Mouse (Mus musculus): ENCODE measurements at regions not wholly inside any gene's neighbourhood (a gene's known extent, or its start where the extent isn't known, plus 50 kb on each side); places are given as distances from the start of the nearest gene placed in this dataset.

DNA sequence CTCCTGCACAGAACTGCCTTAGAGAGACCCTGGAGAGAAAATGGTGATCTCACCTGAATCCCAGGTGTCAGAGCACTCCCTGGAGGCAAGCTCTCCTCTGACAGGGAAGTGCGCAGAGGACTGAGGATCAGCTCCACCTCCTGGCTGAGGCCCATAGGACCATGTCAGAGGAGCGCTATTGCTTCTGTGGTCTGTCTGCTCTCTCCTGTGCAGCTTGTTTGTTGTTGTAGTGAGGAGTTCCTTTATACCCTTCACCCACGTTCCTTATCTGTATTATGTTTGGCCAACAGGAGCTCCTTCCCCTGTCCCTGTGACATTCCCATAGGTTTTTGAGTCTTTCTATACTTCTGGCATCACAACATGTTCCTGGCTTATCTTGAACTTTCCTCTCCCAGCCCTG is 91.5 kb upstream of the Stc2 start:
- no peak overlapping the region for H3K4me3 ChIP-seq
- TF ChIP-seq CTCF (conservative IDR thresholded peaks at IDR 0.05), result no peak
- no peak overlapping the region for H3K27ac ChIP-seq
- DNase-seq (ENCODE audit: low spot score in 2 of 2), result no peak

GRCm38 (mm10) chr11:31427374-31427773 is 57.5 kb upstream of the Stc2 start:
- no peak overlapping the region for H3K4me3 ChIP-seq
- no peak for DNase-seq (ENCODE audit: low spot score in 2 of 2)
- TF ChIP-seq CTCF (conservative IDR thresholded peaks at IDR 0.05), result no peak
- no peak overlapping the region for H3K27ac ChIP-seq
